Mouse (Mus musculus): ENCODE results near the gene Calm5. TPM values are rescaled to one million over a fixed set of nuclear protein-coding genes. Genes with fewer than 3 reads are reported as not detected.

Gene Calm5
- polyA plus RNA-seq, 1 experiment = not detected

GRCm38 (mm10) chr13:3862922-3863580, 9.1 kb downstream of the Calm5 start:
- H3K4me1 ChIP-seq = peaks cover 15% of the 10 kb centered on the region
- H3K9me3 ChIP-seq = peaks cover 5% of the 10 kb centered on the region; the same call in 1 of the 2 replicates
- no peaks in the 10 kb centered on the region for H3K36me3 ChIP-seq (replicated peaks; ENCODE audit: low read length)
- no peak overlapping the region for H3K4me3 ChIP-seq (replicated peaks)
- H3K27me3 ChIP-seq (replicated peaks) = peaks cover 63% of the 10 kb centered on the region
- TF ChIP-seq GATA1 (IDR thresholded peaks at IDR 0.05; ENCODE audit: borderline replicate concordance, low read length) (no peak), FLI1 (IDR thresholded peaks at IDR 0.05; ENCODE audit: low read length) (no peak)

- TF ChIP-seq FLI1 (IDR thresholded peaks at IDR 0.05; ENCODE audit: low read length) (no peak), GATA1 (IDR thresholded peaks at IDR 0.05; ENCODE audit: borderline replicate concordance, low read length) (no peak)
- peaks cover 29% of the 10 kb centered on the region for H3K4me1 ChIP-seq
- no peak overlapping the region for H3K4me3 ChIP-seq (replicated peaks)
Measured at GRCm38 (mm10) chr13:3865648-3866354, 11.8 kb downstream of the Calm5 start.

GRCm38 (mm10) chr13:3866355-3867052, 12.5 kb downstream of the Calm5 start:
- Histone ChIP-seq H3K4me3 (replicated peaks) (no peak overlapping the region), H3K36me3 (replicated peaks; ENCODE audit: low read length) (no peaks in the 10 kb centered on the region), H3K4me1 (peaks cover 36% of the 10 kb centered on the region), H3K27me3 (replicated peaks) (peaks cover 35% of the 10 kb centered on the region), H3K9me3 (no peaks in the 10 kb centered on the region)
- TF ChIP-seq GATA1 (IDR thresholded peaks at IDR 0.05; ENCODE audit: borderline replicate concordance, low read length) (no peak), FLI1 (IDR thresholded peaks at IDR 0.05; ENCODE audit: low read length) (no peak)

More at GRCm38 (mm10) chr13:3865648-3866354, 11.8 kb downstream of the Calm5 start:
- Histone ChIP-seq H3K36me3 (replicated peaks; ENCODE audit: low read length) (no peaks in the 10 kb centered on the region), H3K9me3 (peaks cover 3% of the 10 kb centered on the region; the same call in 1 of the 2 replicates), H3K27me3 (replicated peaks) (peaks cover 42% of the 10 kb centered on the region)

GRCm38 (mm10) chr13:3867158-3867557, 13.2 kb downstream of the Calm5 start:
- H3K4me3 ChIP-seq (replicated peaks) = no peak overlapping the region
- H3K27me3 ChIP-seq (replicated peaks) = peaks cover 30% of the 10 kb centered on the region
- no peaks in the 10 kb centered on the region for H3K9me3 ChIP-seq
- peaks cover 38% of the 10 kb centered on the region for H3K4me1 ChIP-seq
- no peak for TF ChIP-seq FLI1 (IDR thresholded peaks at IDR 0.05; ENCODE audit: low read length)
- no peak for TF ChIP-seq GATA1 (IDR thresholded peaks at IDR 0.05; ENCODE audit: borderline replicate concordance, low read length)
- H3K36me3 ChIP-seq (replicated peaks; ENCODE audit: low read length) = no peaks in the 10 kb centered on the region

GRCm38 (mm10) chr13:3869901-3870300, 15.9 kb downstream of the Calm5 start:
- Histone ChIP-seq H3K4me1 (peaks cover 38% of the 10 kb centered on the region), H3K4me3 (replicated peaks) (no peak overlapping the region), H3K36me3 (replicated peaks; ENCODE audit: low read length) (no peaks in the 10 kb centered on the region), H3K27me3 (replicated peaks) (peaks cover 10% of the 10 kb centered on the region), H3K9me3 (peaks cover 5% of the 10 kb centered on the region; the same call in 1 of the 2 replicates)
- TF ChIP-seq GATA1 (IDR thresholded peaks at IDR 0.05; ENCODE audit: borderline replicate concordance, low read length) (no peak), FLI1 (IDR thresholded peaks at IDR 0.05; ENCODE audit: low read length) (no peak)

GRCm38 (mm10) chr13:3872832-3873231, 18.9 kb downstream of the Calm5 start:
- no peak overlapping the region for H3K4me3 ChIP-seq (replicated peaks)
- H3K4me1 ChIP-seq = peaks cover 30% of the 10 kb centered on the region
- no peak for TF ChIP-seq FLI1 (IDR thresholded peaks at IDR 0.05; ENCODE audit: low read length)
- TF ChIP-seq GATA1 (IDR thresholded peaks at IDR 0.05; ENCODE audit: borderline replicate concordance, low read length) = no peak
- no peaks in the 10 kb centered on the region for H3K36me3 ChIP-seq (replicated peaks; ENCODE audit: low read length)
- peaks cover 5% of the 10 kb centered on the region; the same call in 1 of the 2 replicates for H3K9me3 ChIP-seq
- peaks cover 5% of the 10 kb centered on the region for H3K27me3 ChIP-seq (replicated peaks)

- Histone ChIP-seq H3K36me3 (replicated peaks; ENCODE audit: low read length) (peaks cover 10% of the 10 kb centered on the region), H3K27me3 (replicated peaks) (peaks cover 7% of the 10 kb centered on the region), H3K4me3 (replicated peaks) (no peak overlapping the region), H3K4me1 (peaks cover 15% of the 10 kb centered on the region), H3K9me3 (peaks cover 5% of the 10 kb centered on the region; the same call in 1 of the 2 replicates)
- TF ChIP-seq FLI1 (IDR thresholded peaks at IDR 0.05; ENCODE audit: low read length) (no peak), GATA1 (IDR thresholded peaks at IDR 0.05; ENCODE audit: borderline replicate concordance, low read length) (no peak)
Measured at GRCm38 (mm10) chr13:3876448-3876847, 22.5 kb downstream of the Calm5 start.

GRCm38 (mm10) chr13:3877185-3877584, 23.2 kb downstream of the Calm5 start:
- H3K4me3 ChIP-seq (replicated peaks) = no peak overlapping the region

GRCm38 (mm10) chr13:3877679-3878220, 23.8 kb downstream of the Calm5 start:
- H3K4me3 ChIP-seq (replicated peaks) = no peak overlapping the region
- TF ChIP-seq FLI1 (IDR thresholded peaks at IDR 0.05; ENCODE audit: low read length) (no peak), GATA1 (IDR thresholded peaks at IDR 0.05; ENCODE audit: borderline replicate concordance, low read length) (no peak)
- H3K27me3 ChIP-seq (replicated peaks) = peaks cover 7% of the 10 kb centered on the region
- H3K9me3 ChIP-seq = peaks cover 5% of the 10 kb centered on the region; the same call in 1 of the 2 replicates
- H3K36me3 ChIP-seq (replicated peaks; ENCODE audit: low read length) = peaks cover 19% of the 10 kb centered on the region
- peaks cover 12% of the 10 kb centered on the region for H3K4me1 ChIP-seq

More at GRCm38 (mm10) chr13:3877185-3877584, 23.2 kb downstream of the Calm5 start:
- H3K9me3 ChIP-seq = peaks cover 5% of the 10 kb centered on the region; the same call in 1 of the 2 replicates
- TF ChIP-seq FLI1 (IDR thresholded peaks at IDR 0.05; ENCODE audit: low read length) (no peak), GATA1 (IDR thresholded peaks at IDR 0.05; ENCODE audit: borderline replicate concordance, low read length) (no peak)
- H3K36me3 ChIP-seq (replicated peaks; ENCODE audit: low read length) = peaks cover 17% of the 10 kb centered on the region
- peaks cover 7% of the 10 kb centered on the region for H3K27me3 ChIP-seq (replicated peaks)
- peaks cover 12% of the 10 kb centered on the region for H3K4me1 ChIP-seq

All from megakaryocyte, embryonic 14.5 days (primary cell).